15 mouse cellular contexts compared by ENCODE assay signal in the genomic region with DNA sequence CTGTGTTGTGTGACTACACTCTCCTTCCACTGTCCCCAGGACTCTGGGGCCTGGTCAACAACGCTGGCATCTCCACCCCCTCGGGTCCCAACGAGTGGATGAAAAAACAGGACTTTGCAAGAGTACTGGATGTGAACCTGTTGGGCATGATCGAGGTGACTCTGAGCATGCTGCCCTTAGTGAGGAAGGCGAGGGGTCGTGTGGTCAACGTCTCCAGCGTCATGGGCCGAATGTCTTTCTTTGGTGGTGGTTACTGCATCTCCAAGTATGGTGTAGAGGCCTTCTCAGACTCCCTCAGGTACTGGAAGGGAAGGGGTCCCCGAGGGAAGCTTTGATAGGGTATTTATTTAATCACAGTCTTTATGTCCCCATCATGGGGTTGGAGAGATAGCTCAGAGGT. TPM values are rescaled to one million over a fixed set of nuclear protein-coding genes. Genes with fewer than 3 reads are reported as not detected.
"Had no signal": no experiment of that assay in that cellular context is flagged by ENCODE, and none has a peak within 500 bp of the region (broad histone marks: within the 10 kb centered on the region; RNA-seq: fewer than 3 reads in every experiment).

No protein-coding gene starts in this region.

RNA-seq across cellular contexts. Expression of a gene that starts 3.3 kb away (rescaled TPM):
- polyA plus RNA-seq: heart, embryonic 13.5 days; heart, embryonic 15.5 days; heart, postnatal 0 days; hindbrain, embryonic 11.5 days; hindbrain, embryonic 13.5 days; hindbrain, embryonic 15.5 days; intestine, embryonic 15.5 days; kidney, embryonic 14.5 days; limb, embryonic 10.5 days had no signal

RNA-seq across cellular contexts. Expression of a gene that starts 3.4 kb away (rescaled TPM):
- polyA plus RNA-seq: heart, embryonic 11.5 days; heart, embryonic 13.5 days; heart, postnatal 0 days; hindbrain, embryonic 13.5 days; hindbrain, postnatal 0 days; intestine, embryonic 15.5 days; limb, embryonic 10.5 days; limb, embryonic 12.5 days had no signal

RNA-seq across cellular contexts. Expression of a gene that starts 13.3 kb away (rescaled TPM):
- polyA plus RNA-seq: heart, embryonic 11.5 days; hindbrain, embryonic 11.5 days; limb, embryonic 12.5 days; liver, embryonic 11.5 days; liver, embryonic 13.5 days; liver, embryonic 15.5 days had no signal
